Mouse (Mus musculus) retina, postnatal 1 day (tissue): Measurements from ENCODE around the gene Snx17.

Source experiments
- DNase-seq: peaks from one replicate; pipeline ENCODE4 v3.0.0-alpha.2; 2012

The Snx17 gene

DNA sequence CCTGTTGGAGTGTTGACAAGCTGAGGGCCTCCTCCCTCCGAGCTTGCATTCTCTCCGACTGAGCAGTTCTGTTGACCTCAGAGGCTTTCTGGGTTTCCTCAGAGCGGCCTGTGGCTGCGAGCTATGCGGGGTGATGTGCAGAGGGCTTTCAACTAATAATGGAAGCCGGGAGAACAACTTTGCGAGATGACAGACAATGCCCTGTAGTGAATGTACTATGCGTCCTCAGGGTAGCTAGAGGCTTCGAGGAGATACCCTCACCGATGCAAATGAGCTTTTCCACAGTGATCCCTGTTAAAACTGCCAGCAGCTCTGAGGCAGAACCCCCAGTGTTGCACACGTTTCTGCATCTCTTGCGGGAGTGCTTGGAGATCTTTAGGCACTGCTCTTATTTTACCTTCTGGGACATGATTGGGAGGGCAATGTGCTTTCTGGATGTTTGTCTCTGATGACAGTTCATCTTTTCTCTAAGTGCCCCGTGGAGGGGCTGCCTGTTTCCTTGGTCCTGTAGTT lies 48.6 kb downstream of the Snx17 start:
- DNase-seq = no peak

DNA sequence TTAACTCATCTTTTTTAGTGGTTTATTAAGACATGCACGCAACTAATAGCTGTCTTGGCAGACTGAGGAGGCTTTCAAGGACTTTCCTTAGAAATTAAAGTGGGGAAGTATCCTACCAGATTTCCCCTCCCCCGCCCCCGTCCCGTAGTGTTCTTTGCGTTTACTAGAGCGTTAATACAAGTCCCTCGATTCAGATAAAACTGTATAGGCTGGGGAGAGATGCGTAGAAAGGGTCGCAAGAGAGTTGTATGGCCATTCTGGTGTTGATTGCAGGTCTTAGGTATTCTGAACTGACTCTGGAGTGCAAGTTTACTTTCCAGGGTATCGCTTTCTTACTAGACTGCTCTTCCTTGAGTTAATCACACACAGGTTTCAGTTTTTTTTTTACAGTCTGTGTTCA lies 49.2 kb downstream of the Snx17 start:
- no peak for DNase-seq
